Mouse (Mus musculus) MEL (cell line): ENCODE measurements around the gene Drd2. TPM values are rescaled to one million over a fixed set of nuclear protein-coding genes. Genes with fewer than 3 reads are reported as not detected.

Experiments
- DNase-seq: peaks from one replicate; pipeline ENCODE4 v3.0.0; 2011; ENCODE audit warnings: low read depth, low spot score
- H3K27ac ChIP-seq: 2 replicates; pipeline ENCODE4 v1.5.1; 2012; ENCODE audit warnings: low read depth, mild to moderate bottlenecking, control low read depth, low read length, moderate library complexity; ENCODE audit not compliant: control insufficient read depth
- H3K27me3 ChIP-seq, 2 experiments: fragments of 150-350 bp in 1 of 2; sonication (generic) in 1 of 2; 2 replicates each; pipeline ENCODE4 v1.6.1; 2012; ENCODE audit warnings: low read length in 2 of 2, mild to moderate bottlenecking in 2 of 2, improper control_type of control experiment in 1 of 2, moderate library complexity in 1 of 2; ENCODE audit not compliant: insufficient read depth in 2 of 2, control insufficient read depth in 1 of 2
- H3K36me3 ChIP-seq, 2 experiments: 2 replicates each; pipeline ENCODE4 v1.6.1; 2012 to 2014; ENCODE audit warnings: low read length in 2 of 2, improper control_type of control experiment in 1 of 2, inconsistent platforms in 1 of 2, mild to moderate bottlenecking in 1 of 2; ENCODE audit not compliant: insufficient read depth in 2 of 2, control insufficient read depth in 1 of 2
- H3K4me1 ChIP-seq, 2 experiments: fragments of 150-350 bp in 1 of 2; sonication (generic) in 1 of 2; 2 replicates each; pipeline ENCODE4 v1.6.1; 2012; ENCODE audit warnings: low read length in 2 of 2, improper control_type of control experiment in 1 of 2, mild to moderate bottlenecking in 1 of 2; ENCODE audit not compliant: insufficient read depth in 2 of 2, control insufficient read depth in 1 of 2
- H3K4me3 ChIP-seq, 2 experiments: fragments of 150-350 bp in 1 of 2; sonication (generic) in 1 of 2; 2 replicates each; pipeline ENCODE4 v1.5.1; 2012; ENCODE audit warnings: low read depth in 2 of 2, low read length in 2 of 2, mild to moderate bottlenecking in 2 of 2, moderate library complexity in 2 of 2, control low read depth in 1 of 2, improper control_type of control experiment in 1 of 2; ENCODE audit not compliant: control insufficient read depth in 1 of 2, insufficient read depth in 1 of 2
- H3K79me2 ChIP-seq: 2 replicates; pipeline ENCODE4 v1.6.1; 2012; ENCODE audit warnings: mild to moderate bottlenecking, low read length, moderate library complexity; ENCODE audit not compliant: control insufficient read depth, poor library complexity, insufficient read depth
- H3K9ac ChIP-seq: 2 replicates; pipeline ENCODE4 v1.6.1; 2012; ENCODE audit warnings: low read depth, mild to moderate bottlenecking, control low read depth, low read length, moderate library complexity; ENCODE audit not compliant: control insufficient read depth, poor library complexity, severe bottlenecking
- H3K9me3 ChIP-seq: fragments of 150-350 bp; sonication (generic); replicated peaks from 2 replicates; pipeline ENCODE4 v1.6.1; 2012; ENCODE audit warnings: mild to moderate bottlenecking, low read length, improper control_type of control experiment, moderate library complexity; ENCODE audit not compliant: insufficient read depth
- BHLHE40 ChIP-seq: IDR thresholded peaks from 2 replicates; pipeline ENCODE4 v1.6.1; 2012; ENCODE audit warnings: low read depth, mild to moderate bottlenecking, inconsistent platforms, low read length, improper control_type of control experiment, borderline replicate concordance
- CHD1 ChIP-seq: IDR thresholded peaks from 2 replicates; pipeline ENCODE4 v1.6.1; 2012; ENCODE audit warnings: low read depth, mild to moderate bottlenecking, inconsistent platforms, low read length, improper control_type of control experiment
- CHD2 ChIP-seq: IDR thresholded peaks from 2 replicates; pipeline ENCODE4 v1.6.1; 2011; ENCODE audit warnings: low read length, improper control_type of control experiment
- CTCF ChIP-seq, 3 experiments: IDR thresholded peaks in 2 of 3; conservative IDR thresholded peaks in 1 of 3; 2 replicates each; pipeline ENCODE4 v1.5.1; 2011 to 2012; ENCODE audit warnings: low read length in 3 of 3, low read depth in 2 of 3, mild to moderate bottlenecking in 2 of 3, improper control_type of control experiment in 1 of 3, inconsistent platforms in 1 of 3, mixed read lengths in 1 of 3, moderate library complexity in 1 of 3; ENCODE audit not compliant: control insufficient read depth in 1 of 3, insufficient read depth in 1 of 3, poor library complexity in 1 of 3, severe bottlenecking in 1 of 3
- E2F4 ChIP-seq: IDR thresholded peaks from 2 replicates; pipeline ENCODE4 v1.6.1; 2011; ENCODE audit warnings: low read depth, low read length, improper control_type of control experiment, borderline replicate concordance
- ELF1 ChIP-seq: IDR thresholded peaks from 2 replicates; pipeline ENCODE4 v1.6.1; 2014; ENCODE audit warnings: low read depth, mild to moderate bottlenecking, inconsistent platforms, low read length, improper control_type of control experiment, moderate library complexity
- EP300 ChIP-seq, 2 experiments: IDR thresholded peaks; 2 replicates each; pipeline ENCODE4 v1.6.1; 2011; ENCODE audit warnings: improper control_type of control experiment in 2 of 2, low read length in 2 of 2, low read depth in 1 of 2, mild to moderate bottlenecking in 1 of 2
- GABPA ChIP-seq: IDR thresholded peaks from 2 replicates; pipeline ENCODE4 v1.6.1; 2012; ENCODE audit warnings: low read depth, mild to moderate bottlenecking, inconsistent platforms, low read length, improper control_type of control experiment, moderate library complexity
- GATA1 ChIP-seq: IDR thresholded peaks from 2 replicates; pipeline ENCODE4 v1.6.1; 2011; ENCODE audit warnings: low read depth, low read length, improper control_type of control experiment
- JUND ChIP-seq: IDR thresholded peaks from 2 replicates; pipeline ENCODE4 v1.6.1; 2011; ENCODE audit warnings: low read depth, mild to moderate bottlenecking, improper control_type of control experiment, low read length
- KAT2A ChIP-seq: conservative IDR thresholded peaks from 2 replicates; pipeline ENCODE4 v1.6.1; 2012; ENCODE audit warnings: low read depth, low read length, improper control_type of control experiment, inconsistent platforms
- MAFK ChIP-seq: IDR thresholded peaks from 2 replicates; pipeline ENCODE4 v1.6.1; 2011; ENCODE audit warnings: low read depth, mild to moderate bottlenecking, low read length, improper control_type of control experiment, borderline replicate concordance
- MEF2A ChIP-seq: IDR thresholded peaks from 2 replicates; pipeline ENCODE4 v1.6.1; 2014; ENCODE audit warnings: low read depth, mild to moderate bottlenecking, inconsistent platforms, low read length, improper control_type of control experiment; ENCODE audit not compliant: poor library complexity, insufficient replicate concordance, severe bottlenecking; ENCODE audit errors: extremely low read depth
- MYB ChIP-seq: IDR thresholded peaks from 2 replicates; pipeline ENCODE4 v1.6.1; 2011; ENCODE audit warnings: mild to moderate bottlenecking, low read depth, low read length, improper control_type of control experiment
- NELFE ChIP-seq: IDR thresholded peaks from 2 replicates; pipeline ENCODE4 v1.6.1; 2011; ENCODE audit warnings: low read depth, low read length, improper control_type of control experiment
- POLR2A ChIP-seq, 2 experiments: IDR thresholded peaks; 2 replicates each; pipeline ENCODE4 v1.6.1; 2011 to 2012; ENCODE audit warnings: low read length in 2 of 2, mild to moderate bottlenecking in 2 of 2, control low read depth in 1 of 2, improper control_type of control experiment in 1 of 2, low read depth in 1 of 2, moderate library complexity in 1 of 2; ENCODE audit not compliant: control insufficient read depth in 1 of 2, insufficient read depth in 1 of 2, poor library complexity in 1 of 2
- RAD21 ChIP-seq: IDR thresholded peaks from 2 replicates; pipeline ENCODE4 v1.6.1; 2011; ENCODE audit warnings: mild to moderate bottlenecking, low read depth, low read length, improper control_type of control experiment
- RCOR1 ChIP-seq: IDR thresholded peaks from 2 replicates; pipeline ENCODE4 v1.6.1; 2012; ENCODE audit warnings: low read depth, mild to moderate bottlenecking, inconsistent platforms, low read length, improper control_type of control experiment
- SMC3 ChIP-seq: IDR thresholded peaks from 2 replicates; pipeline ENCODE4 v1.6.1; 2011; ENCODE audit warnings: low read depth, low read length, improper control_type of control experiment
- TAL1 ChIP-seq: IDR thresholded peaks from 2 replicates; pipeline ENCODE4 v1.6.1; 2012; ENCODE audit warnings: mild to moderate bottlenecking, inconsistent platforms, low read length, moderate library complexity, mixed read lengths
- TBP ChIP-seq: IDR thresholded peaks from 2 replicates; pipeline ENCODE4 v1.8.0; 2011; ENCODE audit warnings: low read depth, low read length, improper control_type of control experiment
- USF1 ChIP-seq: IDR thresholded peaks from 2 replicates; pipeline ENCODE4 v1.6.1; 2014; ENCODE audit warnings: low read depth, mild to moderate bottlenecking, inconsistent platforms, low read length, improper control_type of control experiment, moderate library complexity
- USF2 ChIP-seq, 2 experiments: IDR thresholded peaks; 2 replicates each; pipeline ENCODE4 v1.6.1; 2011 to 2012; ENCODE audit warnings: improper control_type of control experiment in 2 of 2, low read length in 2 of 2, borderline replicate concordance in 1 of 2, inconsistent platforms in 1 of 2, low read depth in 1 of 2, mild to moderate bottlenecking in 1 of 2; ENCODE audit not compliant: insufficient read depth in 1 of 2
- ZKSCAN1 ChIP-seq: IDR thresholded peaks from 2 replicates; pipeline ENCODE4 v1.6.1; 2012; ENCODE audit warnings: low read depth, mild to moderate bottlenecking, inconsistent platforms, low read length, improper control_type of control experiment, moderate library complexity
- ZMIZ1 ChIP-seq: IDR thresholded peaks from 2 replicates; pipeline ENCODE4 v1.6.1; 2012; ENCODE audit warnings: low read depth, mild to moderate bottlenecking, inconsistent platforms, low read length, improper control_type of control experiment, moderate library complexity
- ZNF384 ChIP-seq: IDR thresholded peaks from 2 replicates; pipeline ENCODE4 v1.6.1; 2012; ENCODE audit warnings: low read depth, mild to moderate bottlenecking, inconsistent platforms, low read length, improper control_type of control experiment
- polyA plus RNA-seq, 2 experiments: library from polyadenylated mRNA; stranded (reverse) in 1 of 2; unstranded in 1 of 2; fragments of >175 nt in 1 of 2; fragments of >200 nt in 1 of 2; gene quantifications; 2 replicates each; pipeline versions ENCODE4 v1.2.1 to v1.2.4; 2012; ENCODE audit warnings: low replicate concordance in 2 of 2, low read depth in 1 of 2; ENCODE audit not compliant: insufficient read length in 2 of 2, insufficient read depth in 1 of 2, missing spikeins in 1 of 2
- total RNA-seq: library from RNA; depleted of rRNA; stranded (reverse); fragments of 300-350 nt; gene quantifications from 2 replicates; pipeline ENCODE4 v1.2.3, GENCODE M21; 2012

Gene Drd2
- total and polyA plus RNA-seq, 3 experiments: not detected

GRCm38 (mm10) chr9:49384041-49384440 is 43.6 kb downstream of the Drd2 start:
- no peak overlapping the region for H3K9ac ChIP-seq
- H3K79me2 ChIP-seq: no peaks in the 10 kb centered on the region
- no peaks in the 10 kb centered on the region for H3K27me3 ChIP-seq
- H3K27ac ChIP-seq: no peak overlapping the region
- TF ChIP-seq MYB (no peak), E2F4 (no peak), SMC3 (no peak), RAD21 (no peak)
- H3K9me3 ChIP-seq: no peaks in the 10 kb centered on the region
- H3K36me3 ChIP-seq: no peaks in the 10 kb centered on the region
- H3K4me3 ChIP-seq: no peak overlapping the region
- no peaks in the 10 kb centered on the region for H3K4me1 ChIP-seq
- DNase-seq: no peak

DNA sequence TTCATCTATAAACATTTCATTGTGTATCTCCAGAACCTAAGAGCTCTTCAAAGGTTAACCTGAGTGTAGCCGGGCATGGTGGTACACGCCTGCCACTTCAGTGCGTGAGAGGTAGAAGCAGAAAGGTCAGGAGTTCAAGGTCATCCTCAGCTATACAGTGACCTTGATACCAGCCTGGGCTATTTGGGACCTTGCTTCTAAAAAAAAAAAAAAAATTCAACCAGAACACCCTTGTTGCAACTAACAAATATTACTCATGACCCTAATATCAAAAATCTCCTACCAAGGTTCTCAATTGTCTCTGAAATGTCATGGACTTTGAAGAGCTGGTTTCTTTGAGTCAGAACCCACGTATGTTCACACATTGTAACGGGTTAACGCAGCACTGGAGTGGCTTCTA is 44.4 kb downstream of the Drd2 start:
- Histone ChIP-seq H3K4me1 (no peaks in the 10 kb centered on the region), H3K9me3 (no peaks in the 10 kb centered on the region), H3K9ac (no peak overlapping the region), H3K27ac (no peak overlapping the region), H3K36me3 (no peaks in the 10 kb centered on the region), H3K79me2 (no peaks in the 10 kb centered on the region), H3K4me3 (no peak overlapping the region), H3K27me3 (no peaks in the 10 kb centered on the region)
- no peak for DNase-seq
- TF ChIP-seq USF1 (no peak), ELF1 (no peak), ZMIZ1 (no peak), TBP (no peak)
- TF ChIP-seq, all 39 proteins: peak for 0

DNA sequence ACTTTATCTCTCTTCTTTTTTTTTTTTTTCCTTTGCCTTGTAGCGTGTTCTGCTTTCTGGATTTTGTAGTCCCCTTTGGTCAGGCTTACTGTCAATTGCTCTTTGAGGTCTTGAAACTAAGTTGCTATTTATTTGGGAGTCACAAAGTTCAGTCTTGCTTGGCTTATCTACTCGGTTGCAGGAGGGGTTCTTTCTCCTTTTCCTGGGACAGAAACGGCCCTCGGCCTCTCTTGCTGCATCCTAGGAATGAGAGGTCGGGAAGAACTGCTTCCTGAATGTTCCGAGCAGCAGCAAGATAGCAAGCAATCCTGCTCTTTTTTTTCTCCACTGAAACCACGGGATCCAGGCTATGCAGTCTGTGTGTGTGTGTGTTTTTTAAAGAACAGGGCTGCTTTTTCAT is 44.9 kb downstream of the Drd2 start:
- no peak for DNase-seq
- H3K4me1 ChIP-seq: no peaks in the 10 kb centered on the region
- TF ChIP-seq NELFE (no peak), CHD1 (no peak), CHD2 (no peak), GABPA (no peak), GATA1 (no peak), ZKSCAN1 (no peak), SMC3 (no peak), BHLHE40 (no peak), ZNF384 (no peak), TAL1 (no peak), MEF2A (no peak), RCOR1 (no peak), USF2 (IDR thresholded peaks at IDR 0.05; ENCODE audit: borderline replicate concordance in 1 of 2, insufficient read depth in 1 of 2, low read depth in 1 of 2, low read length in 2 of 2) (no peak), EP300 (IDR thresholded peaks at IDR 0.05; ENCODE audit: low read depth in 1 of 2, low read length in 2 of 2) (no peak), CTCF (IDR thresholded peaks at IDR 0.05 in 2 of 3, conservative IDR thresholded peaks at IDR 0.05 in 1 of 3; ENCODE audit: control insufficient read depth in 1 of 3, insufficient read depth in 1 of 3, low read depth in 2 of 3, low read length in 3 of 3, poor library complexity in 1 of 3, severe bottlenecking in 1 of 3) (no peak), MYB (no peak), KAT2A (no peak), JUND (no peak), MAFK (no peak), POLR2A (IDR thresholded peaks at IDR 0.05; ENCODE audit: control insufficient read depth in 1 of 2, insufficient read depth in 1 of 2, low read depth in 1 of 2, low read length in 2 of 2, poor library complexity in 1 of 2) (no peak)
- TF ChIP-seq, all 39 proteins: peak for 0
- no peaks in the 10 kb centered on the region for H3K36me3 ChIP-seq
- no peaks in the 10 kb centered on the region for H3K79me2 ChIP-seq
- no peak overlapping the region for H3K4me3 ChIP-seq
- H3K27ac ChIP-seq: no peak overlapping the region
- no peak overlapping the region for H3K9ac ChIP-seq
- no peaks in the 10 kb centered on the region for H3K27me3 ChIP-seq
- no peaks in the 10 kb centered on the region for H3K9me3 ChIP-seq
